Mouse (Mus musculus) midbrain, embryonic 11.5 days (tissue): ENCODE data around the gene Mrpl49. TPM values are rescaled to one million over a fixed set of nuclear protein-coding genes. Genes with fewer than 3 reads are reported as not detected.

Source experiments
- ATAC-seq: fragments of 200-750 bp; cut with Nextera tagmentation; 2 replicates; pipeline ENCODE4 v1.8.0; 2017; ENCODE audit warnings: moderate TSS enrichment, moderate library complexity; ENCODE audit not compliant: low FRiP score
- DNase-seq: peaks from one replicate; pipeline ENCODE4 v3.0.0; 2015; ENCODE audit warnings: low spot score; ENCODE audit errors: missing footprints
- H3K27ac ChIP-seq: fragments of 300-500 bp; sonication (generic); 2 replicates; pipeline ENCODE4 v1.5.1; 2014; ENCODE audit warnings: low read depth, low read length
- H3K27me3 ChIP-seq: fragments of 300-500 bp; sonication (generic); 2 replicates; pipeline ENCODE4 v1.6.1; 2014; ENCODE audit warnings: mild to moderate bottlenecking, low read length, moderate library complexity, mixed read lengths; ENCODE audit not compliant: control insufficient read depth, insufficient read depth
- H3K36me3 ChIP-seq: fragments of 300-500 bp; sonication (generic); 2 replicates; pipeline ENCODE4 v1.6.1; 2014; ENCODE audit warnings: mild to moderate bottlenecking, low read length, moderate library complexity, mixed read lengths; ENCODE audit not compliant: control insufficient read depth, insufficient read depth
- H3K4me1 ChIP-seq: fragments of 300-500 bp; sonication (generic); 2 replicates; pipeline ENCODE4 v1.6.1; 2014; ENCODE audit warnings: low read length; ENCODE audit not compliant: control insufficient read depth, insufficient read depth
- H3K4me2 ChIP-seq: fragments of 300-500 bp; sonication (generic); 2 replicates; pipeline ENCODE4 v1.6.1; 2014; ENCODE audit warnings: mild to moderate bottlenecking, moderate library complexity
- H3K4me3 ChIP-seq: fragments of 300-500 bp; sonication (generic); 2 replicates; pipeline ENCODE4 v1.5.1; 2014; ENCODE audit warnings: low read depth, low read length
- H3K9ac ChIP-seq: fragments of 300-500 bp; sonication (generic); 2 replicates; pipeline ENCODE4 v1.6.1; 2014; ENCODE audit warnings: low read length
- H3K9me3 ChIP-seq: fragments of 300-500 bp; sonication (generic); 2 replicates; pipeline ENCODE4 v1.6.1; 2016; ENCODE audit warnings: low read length; ENCODE audit not compliant: control insufficient read depth
- WGBS: fragments of 180-500 bp; shearing (Covaris S2); extraction: QIAGEN DNeasy Blood & Tissue Kit; methylation state at CpG from one replicate; pipeline ENCODE4 v1.1.7; 2014; 5-methylcytosine and 5-hydroxymethylcytosine counted together
- polyA plus RNA-seq: library from polyadenylated mRNA; unstranded; fragments of >200 nt; fragmentation: Nextera tagmentation; extraction: Ambion mirVana; gene quantifications from 2 replicates; pipeline ENCODE4 v1.2.1, GENCODE M21; 2014

Mrpl49 gene
- polyA plus RNA-seq, 1 experiment from 2014 or later = 92.5 TPM

GRCm38 (mm10) chr19:6085417-6085879 lies 27.9 kb upstream of the Mrpl49 start:
- no peak overlapping the region; the same call in 1 of the 2 replicates for H3K27ac ChIP-seq
- H3K9ac ChIP-seq = peak overlapping the region; percentile 70
- peak overlapping the region; percentile 80 for H3K4me3 ChIP-seq
- no peaks in the 10 kb centered on the region for H3K27me3 ChIP-seq
- peak; percentile 94 for DNase-seq
- ATAC-seq = peak; percentile 81
- under 1% methylated on average over 17 of the region's 17 CpGs for WGBS
- peaks cover 13% of the 10 kb centered on the region for H3K36me3 ChIP-seq
- H3K4me1 ChIP-seq = peaks cover 12% of the 10 kb centered on the region
- H3K4me2 ChIP-seq = peak overlapping the region; percentile 80
- no peaks in the 10 kb centered on the region for H3K9me3 ChIP-seq

- peak; percentile 100 for DNase-seq
- Histone ChIP-seq H3K4me1 (peaks cover 12% of the 10 kb centered on the region), H3K27me3 (no peaks in the 10 kb centered on the region), H3K4me3 (peak within 1 kb of the TSS; percentile 80), H3K9ac (peak within 1 kb of the TSS; percentile 77), H3K27ac (peak within 1 kb of the TSS; percentile 30; the same call in 1 of the 2 replicates), H3K36me3 (peaks cover 12% of the 10 kb centered on the region), H3K4me2 (peak within 1 kb of the TSS; percentile 80), H3K9me3 (no peaks in the 10 kb centered on the region)
- under 1% methylated on average over 58 of the region's 58 CpGs for WGBS
- peak; percentile 92 for ATAC-seq
Observed at GRCm38 (mm10) chr19:6084478-6085248, 27.1 kb upstream of the Mrpl49 start, which contains the start of the genes Zfpl1 and Cdca5. Zfpl1 (minus strand) TSS chr19:6084956. Cdca5 (plus strand) TSS chr19:6084983.

GRCm38 (mm10) chr19:6082156-6082555 lies 24.6 kb upstream of the Mrpl49 start, which contains the start of gene Gm28374:
Gm28374 (minus strand) TSS chr19:6082256.
- Histone ChIP-seq H3K4me3 (no peak within 1 kb of the TSS), H3K4me2 (no peak within 1 kb of the TSS), H3K9me3 (no peaks in the 10 kb centered on the region), H3K27me3 (no peaks in the 10 kb centered on the region), H3K36me3 (peaks cover 11% of the 10 kb centered on the region), H3K9ac (no peak within 1 kb of the TSS), H3K4me1 (peaks cover 12% of the 10 kb centered on the region), H3K27ac (no peak within 1 kb of the TSS)
- 91% methylated on average over 9 of the region's 9 CpGs for WGBS
- DNase-seq (no peak), ATAC-seq (no peak)

- Histone ChIP-seq H3K27ac (no peak within 1 kb of the TSS), H3K27me3 (no peaks in the 10 kb centered on the region), H3K9me3 (no peaks in the 10 kb centered on the region), H3K4me2 (no peak within 1 kb of the TSS), H3K4me3 (no peak within 1 kb of the TSS), H3K4me1 (peaks cover 14% of the 10 kb centered on the region), H3K36me3 (peaks cover 11% of the 10 kb centered on the region), H3K9ac (no peak within 1 kb of the TSS)
- DNase-seq = no peak
- WGBS = 93% methylated on average over 12 of the region's 12 CpGs
- ATAC-seq = no peak
Observed at GRCm38 (mm10) chr19:6079983-6080480, 22.4 kb upstream of the Mrpl49 start, which contains the start of gene Tmem262. Tmem262 (plus strand) TSS chr19:6080033.

- DNase-seq (peak; percentile 99), ATAC-seq (peak; percentile 82)
- H3K4me3 ChIP-seq = peak within 1 kb of the TSS; percentile 52
- 2% methylated on average over 33 of the region's 33 CpGs for WGBS
- peaks cover 7% of the 10 kb centered on the region for H3K36me3 ChIP-seq
- H3K9me3 ChIP-seq = no peaks in the 10 kb centered on the region
- peak within 1 kb of the TSS; percentile 71 for H3K9ac ChIP-seq
- H3K4me1 ChIP-seq = peaks cover 6% of the 10 kb centered on the region
- peak within 1 kb of the TSS; percentile 38; the same call in 1 of the 2 replicates for H3K27ac ChIP-seq
- H3K27me3 ChIP-seq = no peaks in the 10 kb centered on the region
- peak within 1 kb of the TSS; percentile 89 for H3K4me2 ChIP-seq
Observed at GRCm38 (mm10) chr19:6076564-6077393, 19.2 kb upstream of the Mrpl49 start, which contains the start of gene Vps51. Vps51 (minus strand) TSS chr19:6077231.

GRCm38 (mm10) chr19:6073889-6074288 lies 16.3 kb upstream of the Mrpl49 start:
- Histone ChIP-seq H3K4me2 (no peak overlapping the region), H3K4me1 (peaks cover 6% of the 10 kb centered on the region), H3K9ac (no peak overlapping the region), H3K27me3 (no peaks in the 10 kb centered on the region), H3K9me3 (no peaks in the 10 kb centered on the region), H3K4me3 (no peak overlapping the region), H3K27ac (no peak overlapping the region), H3K36me3 (peaks cover 9% of the 10 kb centered on the region)
- DNase-seq = peak; percentile 75
- no peak for ATAC-seq
- WGBS = 92% methylated on average over 5 of the region's 5 CpGs

GRCm38 (mm10) chr19:6071261-6071660 lies 13.7 kb upstream of the Mrpl49 start:
- Histone ChIP-seq H3K9me3 (no peaks in the 10 kb centered on the region), H3K9ac (no peak overlapping the region), H3K27me3 (no peaks in the 10 kb centered on the region), H3K4me3 (no peak overlapping the region), H3K36me3 (peaks cover 9% of the 10 kb centered on the region), H3K4me1 (peaks cover 17% of the 10 kb centered on the region), H3K4me2 (no peak overlapping the region), H3K27ac (no peak overlapping the region)
- DNase-seq (peak; percentile 23), ATAC-seq (no peak)
- 95% methylated on average over 19 of the region's 19 CpGs for WGBS

GRCm38 (mm10) chr19:6070571-6071250 lies 13.1 kb upstream of the Mrpl49 start:
- Histone ChIP-seq H3K4me1 (peaks cover 17% of the 10 kb centered on the region), H3K9ac (no peak overlapping the region), H3K4me3 (no peak overlapping the region), H3K4me2 (no peak overlapping the region), H3K27me3 (no peaks in the 10 kb centered on the region), H3K27ac (no peak overlapping the region), H3K9me3 (no peaks in the 10 kb centered on the region), H3K36me3 (peaks cover 9% of the 10 kb centered on the region)
- DNase-seq (peak; percentile 39), ATAC-seq (no peak)
- WGBS = 92% methylated on average over 31 of the region's 31 CpGs
